Mouse (Mus musculus): ENCODE results near the gene Snx17. TPM values are rescaled to one million over a fixed set of nuclear protein-coding genes. Genes with fewer than 3 reads are reported as not detected.

Gene Snx17
- total and polyA plus RNA-seq, 3 experiments = 37.0 to 56.5 (median 42.8) TPM

- no peak for ATAC-seq (ENCODE audit: extremely low read depth, insufficient number of reproducible peaks, low FRiP score, poor library complexity, severe bottlenecking)
- H3K4me3 ChIP-seq (ENCODE audit: low read depth, low read length) = no peak overlapping the region
- no peaks in the 10 kb centered on the region for H3K27me3 ChIP-seq (ENCODE audit: insufficient read depth, low read length)
- peaks cover 27% of the 10 kb centered on the region for H3K4me1 ChIP-seq (ENCODE audit: insufficient read depth, low read depth, low read length)
- no peaks in the 10 kb centered on the region for H3K9me3 ChIP-seq (replicated peaks)
- DNase-seq (ENCODE audit: low spot score) = no peak
- TF ChIP-seq GATA2 (IDR thresholded peaks at IDR 0.05; ENCODE audit: borderline replicate concordance, low read depth, low read length) = no peak
- TF ChIP-seq CTCF (IDR thresholded peaks at IDR 0.05; ENCODE audit: low read depth, low read length) = 0 out of 2 replicates have a peak, but pooled peaks have one; percentile 25
- H3K36me3 ChIP-seq (replicated peaks) = peaks cover 54% of the 10 kb centered on the region
Measured at GRCm38 (mm10) chr5:31188223-31188840, 4.7 kb upstream of the Snx17 start.

GRCm38 (mm10) chr5:31190201-31190600, 2.8 kb upstream of the Snx17 start:
- Histone ChIP-seq H3K4me3 (ENCODE audit: low read depth, low read length) (no peak overlapping the region), H3K36me3 (replicated peaks) (peaks cover 64% of the 10 kb centered on the region), H3K9me3 (replicated peaks) (no peaks in the 10 kb centered on the region), H3K27me3 (ENCODE audit: insufficient read depth, low read length) (no peaks in the 10 kb centered on the region), H3K4me1 (ENCODE audit: insufficient read depth, low read depth, low read length) (peaks cover 32% of the 10 kb centered on the region)
- no peak for DNase-seq (ENCODE audit: low spot score)
- no peak for ATAC-seq (ENCODE audit: extremely low read depth, insufficient number of reproducible peaks, low FRiP score, poor library complexity, severe bottlenecking)
- no peak for TF ChIP-seq TAL1 (conservative IDR thresholded peaks at IDR 0.05; ENCODE audit: low read depth, low read length)
- no peak for TF ChIP-seq POLR2AphosphoS5 (IDR thresholded peaks at IDR 0.05; ENCODE audit: insufficient replicate concordance, low read depth, low read length)

GRCm38 (mm10) chr5:31192045-31192938, 735 bp upstream of the Snx17 start:
- DNase-seq (ENCODE audit: low spot score) = no peak
- Histone ChIP-seq H3K4me1 (ENCODE audit: insufficient read depth, low read depth, low read length) (peaks cover 47% of the 10 kb centered on the region), H3K4me3 (ENCODE audit: low read depth, low read length) (peak overlapping the region; percentile 88), H3K9me3 (replicated peaks) (no peaks in the 10 kb centered on the region), H3K36me3 (replicated peaks) (peaks cover 74% of the 10 kb centered on the region), H3K27me3 (ENCODE audit: insufficient read depth, low read length) (no peaks in the 10 kb centered on the region)
- TF ChIP-seq CTCF (IDR thresholded peaks at IDR 0.05; ENCODE audit: low read depth, low read length) (no peak), TAL1 (conservative IDR thresholded peaks at IDR 0.05; ENCODE audit: low read depth, low read length) (no peak), POLR2AphosphoS5 (IDR thresholded peaks at IDR 0.05; ENCODE audit: insufficient replicate concordance, low read depth, low read length) (no peak), GATA2 (IDR thresholded peaks at IDR 0.05; ENCODE audit: borderline replicate concordance, low read depth, low read length) (no peak), GATA1 (IDR thresholded peaks at IDR 0.05; ENCODE audit: borderline replicate concordance, low read length) (no peak)
- ATAC-seq (ENCODE audit: extremely low read depth, insufficient number of reproducible peaks, low FRiP score, poor library complexity, severe bottlenecking) = no peak

GRCm38 (mm10) chr5:31193631-31194281, 729 bp downstream of the Snx17 start:
- Histone ChIP-seq H3K36me3 (replicated peaks) (peaks cover 74% of the 10 kb centered on the region), H3K27me3 (ENCODE audit: insufficient read depth, low read length) (no peaks in the 10 kb centered on the region), H3K4me3 (ENCODE audit: low read depth, low read length) (peak overlapping the region; percentile 88), H3K9me3 (replicated peaks) (no peaks in the 10 kb centered on the region), H3K4me1 (ENCODE audit: insufficient read depth, low read depth, low read length) (peaks cover 61% of the 10 kb centered on the region)
- no peak for ATAC-seq (ENCODE audit: extremely low read depth, insufficient number of reproducible peaks, low FRiP score, poor library complexity, severe bottlenecking)
- no peak for TF ChIP-seq TAL1 (conservative IDR thresholded peaks at IDR 0.05; ENCODE audit: low read depth, low read length)
- no peak for TF ChIP-seq POLR2AphosphoS5 (IDR thresholded peaks at IDR 0.05; ENCODE audit: insufficient replicate concordance, low read depth, low read length)
- no peak for TF ChIP-seq GATA1 (IDR thresholded peaks at IDR 0.05; ENCODE audit: borderline replicate concordance, low read length)
- no peak for TF ChIP-seq CTCF (IDR thresholded peaks at IDR 0.05; ENCODE audit: low read depth, low read length)
- no peak for TF ChIP-seq GATA2 (IDR thresholded peaks at IDR 0.05; ENCODE audit: borderline replicate concordance, low read depth, low read length)
- no peak for DNase-seq (ENCODE audit: low spot score)

GRCm38 (mm10) chr5:31194486-31195485, 1.8 kb downstream of the Snx17 start:
- H3K4me1 ChIP-seq (ENCODE audit: insufficient read depth, low read depth, low read length) = peaks cover 71% of the 10 kb centered on the region
- DNase-seq (ENCODE audit: low spot score) = no peak
- ATAC-seq (ENCODE audit: extremely low read depth, insufficient number of reproducible peaks, low FRiP score, poor library complexity, severe bottlenecking) = no peak
- H3K27me3 ChIP-seq (ENCODE audit: insufficient read depth, low read length) = no peaks in the 10 kb centered on the region
- peaks cover 76% of the 10 kb centered on the region for H3K36me3 ChIP-seq (replicated peaks)
- H3K4me3 ChIP-seq (ENCODE audit: low read depth, low read length) = no peak overlapping the region; the same call in 1 of the 2 replicates
- TF ChIP-seq POLR2AphosphoS5 (IDR thresholded peaks at IDR 0.05; ENCODE audit: insufficient replicate concordance, low read depth, low read length) (no peak), GATA1 (IDR thresholded peaks at IDR 0.05; ENCODE audit: borderline replicate concordance, low read length) (no peak), TAL1 (conservative IDR thresholded peaks at IDR 0.05; ENCODE audit: low read depth, low read length) (no peak), GATA2 (IDR thresholded peaks at IDR 0.05; ENCODE audit: borderline replicate concordance, low read depth, low read length) (no peak), CTCF (IDR thresholded peaks at IDR 0.05; ENCODE audit: low read depth, low read length) (no peak)
- no peaks in the 10 kb centered on the region for H3K9me3 ChIP-seq (replicated peaks)
